Mouse (Mus musculus) midbrain, postnatal 0 days (tissue): ENCODE results near the gene Ddhd1. TPM values are rescaled to one million over a fixed set of nuclear protein-coding genes. Genes with fewer than 3 reads are reported as not detected.
"Not testable (repeated sequence)": the region's sequence is repeated elsewhere in the genome, so short reads cannot be mapped to it uniquely, and the experiment has no call there.

Experiments used
- ATAC-seq: fragments of 200-750 bp; cut with Nextera tagmentation; 2 replicates; pipeline ENCODE4 v1.8.0; 2017; ENCODE audit warnings: moderate number of reproducible peaks, mild to moderate bottlenecking, moderate TSS enrichment, moderate library complexity; ENCODE audit not compliant: low FRiP score
- DNase-seq: peaks from one replicate; pipeline ENCODE4 v3.0.0-alpha.2; 2015; ENCODE audit warnings: low spot score
- H3K27ac ChIP-seq: fragments of 300-500 bp; sonication (generic); 2 replicates; pipeline ENCODE4 v1.5.1; 2014; ENCODE audit warnings: low read depth, mild to moderate bottlenecking, low read length, mixed read lengths
- H3K27me3 ChIP-seq: fragments of 300-500 bp; sonication (generic); 2 replicates; pipeline ENCODE4 v1.6.1; 2014; ENCODE audit warnings: low read length, control low read depth, mixed read lengths; ENCODE audit not compliant: insufficient read depth
- H3K36me3 ChIP-seq: fragments of 300-500 bp; sonication (generic); 2 replicates; pipeline ENCODE4 v1.6.1; 2014; ENCODE audit warnings: low read length, control low read depth, mixed read lengths; ENCODE audit not compliant: insufficient read depth
- H3K4me1 ChIP-seq: fragments of 300-500 bp; sonication (generic); 2 replicates; pipeline ENCODE4 v1.6.1; 2014; ENCODE audit warnings: mild to moderate bottlenecking, control low read depth, antibody characterized with exemption, low read length, mixed read lengths; ENCODE audit not compliant: insufficient read depth
- H3K4me2 ChIP-seq: fragments of 300-500 bp; sonication (generic); 2 replicates; pipeline ENCODE4 v1.6.1; 2014; ENCODE audit warnings: low read depth, mild to moderate bottlenecking, low read length, mixed read lengths; ENCODE audit not compliant: poor library complexity, severe bottlenecking
- H3K4me3 ChIP-seq: fragments of 300-500 bp; sonication (generic); 2 replicates; pipeline ENCODE4 v1.5.1; 2014; ENCODE audit warnings: low read depth, mild to moderate bottlenecking, low read length, moderate library complexity
- H3K9ac ChIP-seq: fragments of 300-500 bp; sonication (generic); replicated peaks from 2 replicates; pipeline ENCODE4 v1.6.1; 2014; ENCODE audit warnings: mild to moderate bottlenecking, low read length, moderate library complexity, mixed read lengths; ENCODE audit not compliant: poor library complexity, severe bottlenecking
- H3K9me3 ChIP-seq: fragments of 300-500 bp; sonication (generic); 2 replicates; pipeline ENCODE4 v1.6.1; 2016; ENCODE audit warnings: low read length, control low read depth
- CTCF ChIP-seq: IDR thresholded peaks from 2 replicates; pipeline ENCODE4 v1.5.1; 2016; ENCODE audit warnings: antibody characterized with exemption, mild to moderate bottlenecking
- WGBS: fragments of 180-500 bp; shearing (Covaris S2); extraction: QIAGEN DNeasy Blood & Tissue Kit; methylation state at CpG from one replicate; pipeline ENCODE4 v1.1.7; 2014; 5-methylcytosine and 5-hydroxymethylcytosine counted together
- polyA plus RNA-seq: library from polyadenylated mRNA; unstranded; fragments of >200 nt; fragmentation: Nextera tagmentation; extraction: Ambion mirVana; gene quantifications from 2 replicates; pipeline ENCODE4 v1.2.1, GENCODE M21; 2015
- total RNA-seq: library from RNA; depleted of rRNA; stranded (reverse); fragments of >200 nt; gene quantifications from 2 replicates; pipeline ENCODE4 v1.2.3, GENCODE M21; 2014

The Ddhd1 gene
- total and polyA plus RNA-seq, 2 experiments from 2014 or later, result 14.9 to 61.3 TPM

- 75% methylated on average over 7 of the region's 7 CpGs for WGBS
- H3K36me3 ChIP-seq, result peaks cover 3% of the 10 kb centered on the region; the same call in 1 of the 2 replicates
- H3K9me3 ChIP-seq, result no peaks in the 10 kb centered on the region
- H3K4me3 ChIP-seq, result no peak overlapping the region
- H3K4me1 ChIP-seq, result no peaks in the 10 kb centered on the region
- no peak overlapping the region; the same call in 1 of the 2 replicates for H3K27ac ChIP-seq
- no peak overlapping the region for H3K4me2 ChIP-seq
- no peak for TF ChIP-seq CTCF
- ATAC-seq, result no peak
- H3K27me3 ChIP-seq, result no peaks in the 10 kb centered on the region
- no peak overlapping the region for H3K9ac ChIP-seq
- no peak for DNase-seq
Observed at GRCm38 (mm10) chr14:45588403-45588802, 69.5 kb downstream of the Ddhd1 start.

- H3K27ac ChIP-seq, result no peak overlapping the region
- no peaks in the 10 kb centered on the region for H3K4me1 ChIP-seq
- H3K4me3 ChIP-seq, result no peak overlapping the region
- WGBS, result 79% methylated on average over 6 of the region's 6 CpGs
- H3K36me3 ChIP-seq, result no peaks in the 10 kb centered on the region
- no peak for ATAC-seq
- no peak for DNase-seq
- no peak overlapping the region for H3K9ac ChIP-seq
- TF ChIP-seq CTCF, result no peak
- no peak overlapping the region for H3K4me2 ChIP-seq
- no peaks in the 10 kb centered on the region for H3K9me3 ChIP-seq
- no peaks in the 10 kb centered on the region for H3K27me3 ChIP-seq
Observed at GRCm38 (mm10) chr14:45587536-45587935, 70.4 kb downstream of the Ddhd1 start.

DNA sequence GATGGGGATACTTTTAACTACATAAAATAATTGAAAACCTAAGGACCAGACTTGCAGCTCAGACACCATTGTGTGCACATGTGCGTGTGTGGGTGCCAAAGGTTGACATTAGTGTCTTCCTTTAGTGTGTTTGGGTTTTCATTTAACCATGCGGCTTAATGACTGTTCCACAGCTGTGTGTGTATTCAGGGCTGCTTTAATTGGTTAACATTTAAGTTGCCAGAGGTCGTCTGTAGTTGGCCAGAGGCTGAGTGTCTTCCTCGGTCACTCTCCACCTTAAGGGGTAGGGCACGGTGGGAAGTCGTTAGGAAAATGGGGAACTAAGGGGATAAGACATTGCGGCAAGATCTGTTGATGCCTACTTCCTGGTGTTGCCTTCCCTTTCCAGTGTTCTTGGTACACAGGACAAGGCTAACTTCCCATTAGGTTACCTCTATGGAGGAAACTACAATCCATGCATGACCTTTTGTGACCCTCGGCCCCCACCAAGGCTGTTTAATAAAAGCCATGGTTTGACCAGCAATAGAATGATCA lies 74.4 kb downstream of the Ddhd1 start:
- H3K4me1 ChIP-seq, result no peaks in the 10 kb centered on the region
- WGBS, result 78% methylated on average over 8 of the region's 8 CpGs
- no peaks in the 10 kb centered on the region for H3K36me3 ChIP-seq
- DNase-seq, result no peak
- no peak overlapping the region for H3K4me2 ChIP-seq
- no peaks in the 10 kb centered on the region for H3K9me3 ChIP-seq
- no peak overlapping the region for H3K4me3 ChIP-seq
- H3K27me3 ChIP-seq, result no peaks in the 10 kb centered on the region
- H3K27ac ChIP-seq, result no peak overlapping the region
- no peak overlapping the region for H3K9ac ChIP-seq
- no peak for ATAC-seq
- no peak for TF ChIP-seq CTCF

DNA sequence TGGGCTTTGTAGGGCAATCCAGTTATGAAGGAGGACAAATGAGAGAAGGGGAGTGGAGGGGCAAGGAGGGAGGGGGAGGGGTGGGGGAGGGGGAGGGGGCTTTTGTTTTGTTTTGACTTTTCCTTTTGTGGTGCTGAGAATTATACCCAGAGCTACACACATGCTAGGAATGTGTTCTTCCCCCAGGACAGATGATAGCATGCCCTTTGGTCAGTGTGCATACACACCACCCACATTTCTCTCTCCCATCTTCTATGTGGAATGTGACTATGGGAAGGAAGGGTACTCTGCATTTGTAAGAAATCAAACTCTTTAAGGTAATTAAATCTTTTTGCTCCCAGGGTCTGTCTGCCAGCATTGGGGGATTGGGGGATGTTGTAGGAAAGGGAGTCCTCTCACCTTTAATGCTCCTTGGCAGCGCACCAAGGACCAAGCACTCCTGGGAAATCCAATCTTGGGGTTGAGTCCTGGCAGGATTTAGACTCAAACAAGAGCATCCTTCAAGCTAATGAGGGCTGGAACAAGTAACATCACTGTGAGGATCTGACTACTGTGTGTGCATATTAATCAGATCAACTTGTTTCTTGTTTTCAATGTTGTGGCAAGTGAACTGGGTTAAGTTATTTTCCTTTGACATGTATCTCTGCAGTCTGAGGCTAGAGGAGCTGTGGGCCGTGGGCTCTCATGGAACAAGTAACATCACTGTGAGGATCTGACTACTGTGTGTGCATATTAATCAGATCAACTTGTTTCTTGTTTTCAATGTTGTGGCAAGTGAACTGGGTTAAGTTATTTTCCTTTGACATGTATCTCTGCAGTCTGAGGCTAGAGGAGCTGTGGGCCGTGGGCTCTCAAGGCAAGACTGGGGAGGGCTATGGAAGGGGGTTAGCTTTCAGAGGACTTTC lies 76.8 kb downstream of the Ddhd1 start:
- H3K4me2 ChIP-seq, H3K4me3 ChIP-seq, H3K9me3 ChIP-seq, H3K27me3 ChIP-seq, H3K36me3 ChIP-seq, H3K9ac ChIP-seq, H3K4me1 ChIP-seq: not testable (repeated sequence)
- 58% methylated on average over 3 of the region's 3 CpGs for WGBS
- DNase-seq, result peak; percentile 84
- ATAC-seq, result peak; percentile 86
- 0 out of 2 replicates have a peak overlapping the region, but pooled peaks have one; percentile 38 for H3K27ac ChIP-seq

- Histone ChIP-seq H3K27ac (peak overlapping the region; percentile 60), H3K4me3 (peak overlapping the region; percentile 13; the same call in 1 of the 2 replicates), H3K4me2 (peak overlapping the region; percentile 43; the same call in 1 of the 2 replicates), H3K36me3 (no peaks in the 10 kb centered on the region), H3K27me3 (no peaks in the 10 kb centered on the region), H3K9ac (no peak overlapping the region), H3K9me3 (no peaks in the 10 kb centered on the region), H3K4me1 (no peaks in the 10 kb centered on the region)
- TF ChIP-seq CTCF, result peak; percentile 81
- ATAC-seq (no peak), DNase-seq (peak; percentile 75)
- 21% methylated on average over 28 of the region's 33 CpGs for WGBS
Observed at GRCm38 (mm10) chr14:45566066-45566937, 91.6 kb downstream of the Ddhd1 start.
